Mouse (Mus musculus) testis, adult 2 months (tissue): ENCODE measurements around the gene Foxa3. TPM values are rescaled to one million over a fixed set of nuclear protein-coding genes. Genes with fewer than 3 reads are reported as not detected.
A peak's percentile ranks its signal among the peaks of the same experiment; 100 is the strongest.

Experiments used
- H3K27ac ChIP-seq: fragments of 200-500 bp; 2 replicates; pipeline ENCODE4 v1.5.1; 2012; ENCODE audit warnings: low read depth, low read length; ENCODE audit not compliant: control insufficient read depth, insufficient read depth
- H3K27me3 ChIP-seq: fragments of 200-500 bp; 2 replicates; pipeline ENCODE4 v1.6.1; 2012; ENCODE audit warnings: mild to moderate bottlenecking, low read length, moderate library complexity; ENCODE audit not compliant: control insufficient read depth, insufficient read depth
- H3K36me3 ChIP-seq: fragments of 200-500 bp; 2 replicates; pipeline ENCODE4 v1.6.1; 2012; ENCODE audit warnings: mild to moderate bottlenecking, low read length; ENCODE audit not compliant: control insufficient read depth, insufficient read depth
- H3K4me1 ChIP-seq: fragments of 200-500 bp; 2 replicates; pipeline ENCODE4 v1.6.1; 2012; ENCODE audit warnings: low read length; ENCODE audit not compliant: control insufficient read depth, insufficient read depth
- H3K4me3 ChIP-seq: fragments of 200-500 bp; 2 replicates; pipeline ENCODE4 v1.5.1; 2012; ENCODE audit warnings: low read depth, mild to moderate bottlenecking, low read length, moderate library complexity, mixed read lengths; ENCODE audit not compliant: control insufficient read depth
- CTCF ChIP-seq: fragments of 200-500 bp; IDR thresholded peaks from 2 replicates; pipeline ENCODE4 v1.5.1; 2012; ENCODE audit warnings: low read depth, mild to moderate bottlenecking, inconsistent platforms, low read length, moderate library complexity; ENCODE audit not compliant: control insufficient read depth, insufficient read depth, insufficient replicate concordance
- POLR2A ChIP-seq: fragments of 200-500 bp; IDR thresholded peaks from 2 replicates; pipeline ENCODE4 v1.6.1; 2012; ENCODE audit warnings: low read depth, mild to moderate bottlenecking, inconsistent platforms, low read length, moderate library complexity; ENCODE audit not compliant: control insufficient read depth
- polyA plus RNA-seq: library from polyadenylated mRNA; depleted of rRNA; stranded (reverse); fragments of >200 nt; gene quantifications from 2 replicates; pipeline ENCODE4 v1.2.3, GENCODE M21; 2012

Gene Foxa3
- polyA plus RNA-seq, 1 experiment, result 2.1 TPM

GRCm38 (mm10) chr7:18993036-18993435 is 30.3 kb downstream of the Foxa3 start:
- Histone ChIP-seq H3K27me3 (no peaks in the 10 kb centered on the region), H3K27ac (no peak overlapping the region), H3K4me3 (peak overlapping the region; percentile 90; the same call in 1 of the 2 replicates), H3K4me1 (peaks cover 22% of the 10 kb centered on the region), H3K36me3 (no peaks in the 10 kb centered on the region)
- TF ChIP-seq CTCF, result no peak

DNA sequence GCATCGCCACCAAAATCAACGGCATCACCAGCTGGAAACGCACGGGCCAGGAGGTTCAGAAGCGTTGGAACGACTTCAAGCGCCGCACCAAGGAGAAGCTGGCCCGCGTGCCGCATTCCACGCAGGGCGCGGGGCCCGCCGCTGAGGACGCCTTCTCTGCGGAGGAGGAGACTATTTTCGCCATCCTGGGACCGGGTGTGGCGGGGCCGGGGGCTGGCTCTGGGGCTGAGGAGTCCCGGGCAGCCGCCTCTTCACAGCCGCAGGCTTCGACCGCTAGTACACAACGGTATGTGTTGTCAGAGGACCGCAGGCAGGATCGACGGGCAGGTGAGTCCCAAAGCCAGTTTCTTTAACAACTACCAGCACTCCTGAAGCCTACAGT is 31.1 kb downstream of the Foxa3 start:
- no peaks in the 10 kb centered on the region for H3K27me3 ChIP-seq
- no peaks in the 10 kb centered on the region for H3K36me3 ChIP-seq
- peak overlapping the region; percentile 90 for H3K4me3 ChIP-seq
- TF ChIP-seq CTCF, result no peak
- TF ChIP-seq POLR2A, result no peak
- H3K4me1 ChIP-seq, result peaks cover 22% of the 10 kb centered on the region
- peak overlapping the region; percentile 78 for H3K27ac ChIP-seq

- peaks cover 22% of the 10 kb centered on the region for H3K4me1 ChIP-seq
- H3K36me3 ChIP-seq, result no peaks in the 10 kb centered on the region
- TF ChIP-seq CTCF (no peak), POLR2A (no peak; the same call in 1 of the 2 replicates)
- no peaks in the 10 kb centered on the region for H3K27me3 ChIP-seq
- peak overlapping the region; percentile 78 for H3K27ac ChIP-seq
- H3K4me3 ChIP-seq, result peak overlapping the region; percentile 90
Observed at GRCm38 (mm10) chr7:18991660-18992293, 31.6 kb downstream of the Foxa3 start.

DNA sequence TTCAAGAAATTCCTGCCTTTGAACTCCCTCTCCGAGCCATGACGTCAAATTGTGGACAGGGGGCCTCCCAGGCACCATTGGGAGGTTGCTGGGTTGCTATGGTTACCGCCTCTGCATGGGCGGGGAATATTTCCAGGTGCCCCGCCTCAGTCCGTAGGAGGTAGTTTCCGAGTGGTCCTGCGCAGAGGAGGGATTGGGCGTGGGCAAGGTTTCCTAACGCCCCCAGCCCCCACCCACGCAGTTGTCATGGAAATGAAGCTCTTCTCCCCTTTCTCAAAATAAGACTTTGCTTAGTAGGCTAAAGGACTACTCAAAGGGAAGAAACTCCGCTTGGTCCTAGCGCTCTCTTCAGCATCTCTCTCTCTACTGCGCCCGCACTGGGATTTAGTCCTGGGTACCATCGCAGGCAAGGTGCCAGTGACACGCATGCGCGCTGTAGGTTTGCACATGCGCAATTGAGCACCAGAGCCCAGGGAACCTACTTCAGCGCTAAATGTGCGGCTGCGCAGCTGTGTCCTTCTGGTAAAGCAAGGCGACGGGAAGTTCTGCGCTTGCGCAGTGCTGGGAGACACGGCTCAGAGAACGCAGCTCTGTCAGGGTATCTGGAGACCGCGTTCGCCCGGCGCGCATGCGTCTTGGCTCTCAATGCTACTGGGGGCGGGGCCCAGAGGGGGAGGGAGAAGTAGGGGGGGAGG is 32.6 kb downstream of the Foxa3 start, which contains the start of gene Mypop:
Gene Mypop (plus strand): TSS at position 645 of the 695 bp plus-strand sequence.
- Histone ChIP-seq H3K4me3 (peak within 1 kb of the TSS; percentile 90), H3K4me1 (peaks cover 22% of the 10 kb centered on the region), H3K36me3 (no peaks in the 10 kb centered on the region), H3K27ac (peak within 1 kb of the TSS; percentile 78), H3K27me3 (no peaks in the 10 kb centered on the region)
- TF ChIP-seq POLR2A (peak; percentile 67), CTCF (no peak)

GRCm38 (mm10) chr7:18989995-18990394 is 33.3 kb downstream of the Foxa3 start:
- H3K27me3 ChIP-seq, result no peaks in the 10 kb centered on the region
- H3K4me1 ChIP-seq, result peaks cover 22% of the 10 kb centered on the region
- TF ChIP-seq POLR2A (no peak), CTCF (no peak)
- no peak overlapping the region; the same call in 1 of the 2 replicates for H3K27ac ChIP-seq
- H3K4me3 ChIP-seq, result no peak overlapping the region; the same call in 1 of the 2 replicates
- no peaks in the 10 kb centered on the region for H3K36me3 ChIP-seq

- TF ChIP-seq POLR2A (no peak), CTCF (no peak)
- no peak overlapping the region for H3K4me3 ChIP-seq
Observed at GRCm38 (mm10) chr7:18988780-18989179, 34.6 kb downstream of the Foxa3 start.

DNA sequence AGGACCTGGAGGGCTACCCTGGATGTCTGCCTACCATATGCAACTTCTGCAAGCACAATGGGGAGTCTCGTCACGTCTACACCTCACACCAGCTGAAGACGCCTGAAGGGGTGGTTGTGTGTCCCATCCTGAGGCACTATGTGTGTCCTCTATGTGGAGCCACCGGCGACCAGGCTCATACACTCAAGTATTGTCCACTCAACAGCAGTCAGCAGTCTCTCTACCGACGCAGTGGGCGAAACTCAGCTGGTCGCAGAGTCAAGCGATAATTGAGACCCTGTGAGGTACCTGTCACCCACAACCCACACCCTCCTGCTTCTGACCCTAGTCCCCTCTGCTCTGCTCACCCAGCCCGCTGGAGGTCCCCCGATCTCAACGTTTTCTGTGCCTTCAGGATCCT is 35.6 kb downstream of the Foxa3 start:
- Histone ChIP-seq H3K27ac (no peak overlapping the region), H3K4me1 (peaks cover 22% of the 10 kb centered on the region)
- no peak for TF ChIP-seq CTCF
- TF ChIP-seq POLR2A, result peak; percentile 19; the same call in 1 of the 2 replicates

More at GRCm38 (mm10) chr7:18988780-18989179, 34.6 kb downstream of the Foxa3 start:
- H3K4me1 ChIP-seq, result peaks cover 22% of the 10 kb centered on the region
- H3K36me3 ChIP-seq, result no peaks in the 10 kb centered on the region
- no peak overlapping the region for H3K27ac ChIP-seq
- H3K27me3 ChIP-seq, result no peaks in the 10 kb centered on the region

More for the DNA sequence above, 35.6 kb downstream of the Foxa3 start:
- Histone ChIP-seq H3K4me3 (no peak overlapping the region), H3K27me3 (no peaks in the 10 kb centered on the region), H3K36me3 (no peaks in the 10 kb centered on the region)
